Mouse (Mus musculus) E14TG2a.4 (cell line): ENCODE results near the gene Olfr488.
"Not testable (repeated sequence)": the region's sequence is repeated elsewhere in the genome, so short reads cannot be mapped to it uniquely, and the experiment has no call there.

Experiments used
- H3K27me3 ChIP-seq: 2 replicates; pipeline ENCODE4 v1.6.1; 2014; ENCODE audit warnings: low read length, control low read depth; ENCODE audit not compliant: insufficient read depth
- H3K36me3 ChIP-seq: 2 replicates; pipeline ENCODE4 v1.6.1; 2014; ENCODE audit warnings: low read length, control low read depth; ENCODE audit not compliant: insufficient read depth
- H3K4me1 ChIP-seq: replicated peaks from 2 replicates; pipeline ENCODE4 v1.6.1; 2014; ENCODE audit warnings: low read depth, low read length, control low read depth
- H3K4me3 ChIP-seq: replicated peaks from 2 replicates; pipeline ENCODE4 v1.5.1; 2014; ENCODE audit warnings: mild to moderate bottlenecking, low read length
- H3K9me3 ChIP-seq: 2 replicates; pipeline ENCODE4 v1.6.1; 2014; ENCODE audit warnings: low read length, control low read depth
- CTCF ChIP-seq: conservative IDR thresholded peaks from 2 replicates; pipeline ENCODE4 v1.5.1; 2014; ENCODE audit warnings: low read length
- NANOG ChIP-seq: IDR thresholded peaks from 2 replicates; pipeline ENCODE4 v1.6.1; 2014; ENCODE audit warnings: borderline replicate concordance, low read length, mixed read lengths
- POU5F1 ChIP-seq: IDR thresholded peaks from 2 replicates; pipeline ENCODE4 v1.6.1; 2014; ENCODE audit warnings: low read length, borderline replicate concordance

Olfr488 gene

GRCm38 (mm10) chr7:108258247-108258646, at the start of gene Olfr488:
Gene Olfr488 (minus strand): TSS chr7:108258347.
- no peak within 1 kb of the TSS for H3K4me3 ChIP-seq
- no peaks in the 10 kb centered on the region for H3K9me3 ChIP-seq
- no peaks in the 10 kb centered on the region for H3K27me3 ChIP-seq
- TF ChIP-seq NANOG (no peak), CTCF (no peak), POU5F1 (no peak)
- no peaks in the 10 kb centered on the region for H3K36me3 ChIP-seq
- no peaks in the 10 kb centered on the region for H3K4me1 ChIP-seq

GRCm38 (mm10) chr7:108288834-108289233, 30.7 kb upstream of the Olfr488 start, which contains the start of gene Olfr490:
Gene Olfr490 (minus strand): TSS chr7:108288934.
- H3K36me3 ChIP-seq, result no peaks in the 10 kb centered on the region
- TF ChIP-seq NANOG (no peak), CTCF (no peak), POU5F1 (no peak)
- no peaks in the 10 kb centered on the region for H3K9me3 ChIP-seq
- no peaks in the 10 kb centered on the region for H3K27me3 ChIP-seq
- H3K4me1 ChIP-seq, result no peaks in the 10 kb centered on the region
- H3K4me3 ChIP-seq, result no peak within 1 kb of the TSS

GRCm38 (mm10) chr7:108233551-108233950, 24.6 kb downstream of the Olfr488 start:
- H3K9me3 ChIP-seq, result peaks cover 16% of the 10 kb centered on the region
- H3K36me3 ChIP-seq, result no peaks in the 10 kb centered on the region
- no peak overlapping the region for H3K4me3 ChIP-seq
- TF ChIP-seq POU5F1 (no peak), NANOG (no peak), CTCF (no peak)
- no peaks in the 10 kb centered on the region for H3K27me3 ChIP-seq
- no peaks in the 10 kb centered on the region for H3K4me1 ChIP-seq

GRCm38 (mm10) chr7:108214536-108214935, 43.6 kb downstream of the Olfr488 start, which contains the start of gene Olfr487:
Gene Olfr487 (minus strand): TSS chr7:108214636.
- H3K9me3 ChIP-seq, H3K27me3 ChIP-seq, H3K36me3 ChIP-seq, H3K4me1 ChIP-seq, H3K4me3 ChIP-seq: not testable (repeated sequence)
